Comparison of ENCODE assay signal across 8 mouse cellular contexts in genomic region chr12:85280105-85280844, GRCm38 (mm10). TPM values are rescaled to one million over a fixed set of nuclear protein-coding genes. Genes with fewer than 3 reads are reported as not detected.
DNase-seq lines count a peak whose midpoint lies in the region; ATAC-seq and TF ChIP-seq lines count a peak whose summit lies in the region.

No protein-coding gene starts in this region.

- under 1% methylated on average over 23 of the region's 31 CpGs for WGBS in embryonic facial prominence, embryonic 14.5 days
- WGBS in limb, embryonic 14.5 days: under 1% methylated on average over 31 of the region's 31 CpGs
- under 1% methylated on average over 31 of the region's 31 CpGs for WGBS in midbrain, postnatal 0 days

- no peaks in the 10 kb centered on the region for H3K9me3 ChIP-seq in embryonic facial prominence, embryonic 14.5 days (ENCODE audit: control insufficient read depth, low read length)
- no peaks in the 10 kb centered on the region for H3K9me3 ChIP-seq in limb, embryonic 14.5 days (ENCODE audit: control insufficient read depth, low read length)
- no peaks in the 10 kb centered on the region for H3K9me3 ChIP-seq in midbrain, postnatal 0 days (ENCODE audit: low read length)

- 0 out of 2 replicates have a peak, but pooled peaks cover under 1% of the 10 kb centered on the region for H3K36me3 ChIP-seq in embryonic facial prominence, embryonic 14.5 days (ENCODE audit: control insufficient read depth, insufficient read depth, low read length)
- 0 out of 2 replicates have a peak, but pooled peaks cover 3% of the 10 kb centered on the region for H3K36me3 ChIP-seq in limb, embryonic 14.5 days (ENCODE audit: control insufficient read depth, insufficient read depth, low read length)
- no peaks in the 10 kb centered on the region for H3K36me3 ChIP-seq in midbrain, postnatal 0 days (ENCODE audit: insufficient read depth, low read length)

- peak overlapping the region; percentile 70 for H3K4me2 ChIP-seq in embryonic facial prominence, embryonic 14.5 days (ENCODE audit: low read depth, low read length)
- peak overlapping the region; percentile 93 for H3K4me2 ChIP-seq in limb, embryonic 14.5 days (replicated peaks; ENCODE audit: low read depth, low read length, severe bottlenecking)
- peak overlapping the region; percentile 60 for H3K4me2 ChIP-seq in midbrain, postnatal 0 days (ENCODE audit: low read depth, low read length, poor library complexity, severe bottlenecking)

- no peaks in the 10 kb centered on the region for H3K4me1 ChIP-seq in embryonic facial prominence, embryonic 14.5 days (ENCODE audit: control insufficient read depth, insufficient read depth, low read length)
- H3K4me1 ChIP-seq in limb, embryonic 14.5 days (ENCODE audit: control insufficient read depth, insufficient read depth, low read length): peaks cover 5% of the 10 kb centered on the region
- H3K4me1 ChIP-seq in midbrain, postnatal 0 days (ENCODE audit: insufficient read depth, low read length): peaks cover 2% of the 10 kb centered on the region; the same call in 1 of the 2 replicates

- DNase-seq in 3T3-L1 (ENCODE audit: low read depth, low spot score): peak; percentile 98
- DNase-seq in adrenal gland, postnatal 4 days (ENCODE audit: low spot score in 2 of 2): peak; percentile 87 to 96
- DNase-seq in embryonic facial prominence, embryonic 14.5 days (ENCODE audit: low spot score): peak; percentile 98
- DNase-seq in heart, adult 8-10 months (ENCODE audit: low spot score): peak; percentile 99
- peak; percentile 99 for DNase-seq in kidney, adult 9 months
- DNase-seq in limb, embryonic 14.5 days (ENCODE audit: low spot score): peak; percentile 97
- DNase-seq in midbrain, postnatal 0 days (ENCODE audit: low spot score): peak; percentile 97
- peak; percentile 95 for DNase-seq in spleen, postnatal 14 days (ENCODE audit: low spot score in 2 of 2)

- ATAC-seq in embryonic facial prominence, embryonic 14.5 days (ENCODE audit: low read depth): peak; percentile 99
- peak; percentile 96 for ATAC-seq in limb, embryonic 14.5 days (ENCODE audit: low FRiP score, low read depth)
- peak; percentile 98 for ATAC-seq in midbrain, postnatal 0 days (ENCODE audit: low FRiP score)

- no peak for TF ChIP-seq CTCF in midbrain, postnatal 0 days (IDR thresholded peaks at IDR 0.05)

- 0 out of 2 replicates have a peak, but pooled peaks have one; percentile 41 for TF ChIP-seq POLR2A in limb, embryonic 14.5 days (IDR thresholded peaks at IDR 0.05; ENCODE audit: borderline replicate concordance, extremely low read depth, insufficient read depth, insufficient read length)

- H3K4me3 ChIP-seq in embryonic facial prominence, embryonic 14.5 days (ENCODE audit: low read depth, low read length): peak overlapping the region; percentile 69
- H3K4me3 ChIP-seq in limb, embryonic 14.5 days (replicated peaks; ENCODE audit: low read length): peak overlapping the region; percentile 78
- H3K4me3 ChIP-seq in midbrain, postnatal 0 days (ENCODE audit: low read depth, low read length): peak overlapping the region; percentile 59

- peak overlapping the region; percentile 81 for H3K9ac ChIP-seq in embryonic facial prominence, embryonic 14.5 days (ENCODE audit: low read depth, low read length)
- H3K9ac ChIP-seq in limb, embryonic 14.5 days (ENCODE audit: low read depth, low read length, severe bottlenecking): peak overlapping the region; percentile 83
- H3K9ac ChIP-seq in midbrain, postnatal 0 days (replicated peaks; ENCODE audit: low read length, poor library complexity, severe bottlenecking): peak overlapping the region; percentile 62

- peak overlapping the region; percentile 64 for H3K27ac ChIP-seq in embryonic facial prominence, embryonic 14.5 days (replicated peaks; ENCODE audit: low read depth, low read length)
- H3K27ac ChIP-seq in limb, embryonic 14.5 days (replicated peaks; ENCODE audit: low read depth, low read length): peak overlapping the region; percentile 63
- peak overlapping the region; percentile 78 for H3K27ac ChIP-seq in midbrain, postnatal 0 days (ENCODE audit: low read depth, low read length)

- H3K27me3 ChIP-seq in embryonic facial prominence, embryonic 14.5 days (replicated peaks; ENCODE audit: control insufficient read depth, insufficient read depth, low read length): no peaks in the 10 kb centered on the region
- no peaks in the 10 kb centered on the region for H3K27me3 ChIP-seq in limb, embryonic 14.5 days (ENCODE audit: control insufficient read depth, insufficient read depth, low read length)
- no peaks in the 10 kb centered on the region for H3K27me3 ChIP-seq in midbrain, postnatal 0 days (ENCODE audit: insufficient read depth, low read length)

RNA-seq across cellular contexts. Expression of gene Acyp1, which starts 8.0 kb away (rescaled TPM):
- total RNA-seq in adrenal gland, postnatal 4 days (2021): 10 to 100 TPM; 29.3 to 38.6 TPM
- polyA plus RNA-seq in embryonic facial prominence, embryonic 14.5 days (2014; fragmentation: Nextera tagmentation; extraction: Ambion mirVana): 39.8 and 49.1 TPM in 2 replicates
- 10 to 100 TPM; 20.6 to 27.9 (median 22.9) TPM for total RNA-seq in heart, adult 8-10 months (2022)
- 20.2 and 32.3 TPM in 2 replicates for polyA plus RNA-seq in limb, embryonic 14.5 days (2012; rRNA removed)
- polyA plus RNA-seq in limb, embryonic 14.5 days (2014; fragmentation: Nextera tagmentation; extraction: Ambion mirVana): 40.6 and 45.3 TPM in 2 replicates
- total RNA-seq in midbrain, postnatal 0 days (2014; rRNA removed): 23.2 and 25.4 TPM in 2 replicates
- polyA plus RNA-seq in midbrain, postnatal 0 days (2015; fragmentation: Nextera tagmentation; extraction: Ambion mirVana): 40.3 and 41.8 TPM in 2 replicates

RNA-seq across cellular contexts. Expression of gene Zc2hc1c, which starts 8.1 kb away (rescaled TPM):
- total RNA-seq in adrenal gland, postnatal 4 days (2021): 1 to 10 TPM; 1.4 to 2.0 TPM
- 1.4 and 1.8 TPM in 2 replicates for polyA plus RNA-seq in embryonic facial prominence, embryonic 14.5 days (2014; fragmentation: Nextera tagmentation; extraction: Ambion mirVana)
- total RNA-seq in heart, adult 8-10 months (2022): 1 to 10 TPM; 2.6 to 3.2 (median 2.6) TPM
- 0.65 and 0.75 TPM in 2 replicates for polyA plus RNA-seq in limb, embryonic 14.5 days (2012; rRNA removed)
- polyA plus RNA-seq in limb, embryonic 14.5 days (2014; fragmentation: Nextera tagmentation; extraction: Ambion mirVana): 1.5 and 1.6 TPM in 2 replicates
- total RNA-seq in midbrain, postnatal 0 days (2014; rRNA removed): 1.5 and 1.7 TPM in 2 replicates
- 1.7 and 1.8 TPM in 2 replicates for polyA plus RNA-seq in midbrain, postnatal 0 days (2015; fragmentation: Nextera tagmentation; extraction: Ambion mirVana)

RNA-seq across cellular contexts. Expression of gene Mlh3, which starts 9.9 kb away (rescaled TPM):
- 10 to 100 TPM; 11.9 to 12.9 TPM for total RNA-seq in adrenal gland, postnatal 4 days (2021)
- 8.3 and 9.0 TPM in 2 replicates for polyA plus RNA-seq in embryonic facial prominence, embryonic 14.5 days (2014; fragmentation: Nextera tagmentation; extraction: Ambion mirVana)
- 10 to 100 TPM in 2 of 4 experiments, 1 to 10 TPM in 2; 9.4 to 11.3 (median 10.3) TPM for total RNA-seq in heart, adult 8-10 months (2022)
- polyA plus RNA-seq in limb, embryonic 14.5 days (2012; rRNA removed): 11.3 and 12.3 TPM in 2 replicates
- 8.6 and 9.3 TPM in 2 replicates for polyA plus RNA-seq in limb, embryonic 14.5 days (2014; fragmentation: Nextera tagmentation; extraction: Ambion mirVana)
- 7.2 and 9.9 TPM in 2 replicates for total RNA-seq in midbrain, postnatal 0 days (2014; rRNA removed)
- 4.7 and 5.0 TPM in 2 replicates for polyA plus RNA-seq in midbrain, postnatal 0 days (2015; fragmentation: Nextera tagmentation; extraction: Ambion mirVana)

RNA-seq across cellular contexts. Expression of gene Nek9, which starts 58.9 kb away (rescaled TPM):
- 10 to 100 TPM; 76.7 to 77.0 TPM for total RNA-seq in adrenal gland, postnatal 4 days (2021)
- 19.4 and 21.2 TPM in 2 replicates for polyA plus RNA-seq in embryonic facial prominence, embryonic 14.5 days (2014; fragmentation: Nextera tagmentation; extraction: Ambion mirVana)
- total RNA-seq in heart, adult 8-10 months (2022): 100 to 1,000 TPM; 119 to 127 (median 123) TPM
- polyA plus RNA-seq in limb, embryonic 14.5 days (2012; rRNA removed): 47.4 and 49.0 TPM in 2 replicates
- 22.0 and 22.2 TPM in 2 replicates for polyA plus RNA-seq in limb, embryonic 14.5 days (2014; fragmentation: Nextera tagmentation; extraction: Ambion mirVana)
- total RNA-seq in midbrain, postnatal 0 days (2014; rRNA removed): 16.5 and 22.8 TPM in 2 replicates
- 7.1 and 7.5 TPM in 2 replicates for polyA plus RNA-seq in midbrain, postnatal 0 days (2015; fragmentation: Nextera tagmentation; extraction: Ambion mirVana)

Comparison
In these comparisons a context has a peak if more than half of its experiments do, and no peak if none do; other contexts are left out.
1. Peak in every context shown above with its lines: DNase-seq, ATAC-seq, H3K4me3 ChIP-seq and H3K27ac ChIP-seq.